In the genomic region with DNA sequence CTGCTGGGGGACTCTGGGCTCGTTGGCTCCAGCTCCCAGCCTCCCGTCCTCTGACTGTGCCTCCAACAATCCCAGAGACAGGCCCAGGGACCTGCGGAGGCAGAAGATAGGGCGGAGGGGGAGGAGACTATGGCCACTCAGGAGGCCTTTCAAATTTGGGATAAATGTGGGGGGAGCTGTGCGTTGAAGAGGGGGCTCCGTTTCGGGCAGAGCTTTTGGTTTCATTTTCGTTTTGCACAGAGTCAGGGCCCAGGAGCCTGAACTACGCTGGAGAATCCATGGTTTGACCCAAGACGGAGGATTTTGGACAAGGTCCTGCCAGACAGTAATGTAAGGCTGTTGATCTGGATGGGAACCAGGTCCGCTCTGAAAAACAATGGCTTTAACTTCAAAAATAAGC, we compare ENCODE assay signal across 15 mouse cellular contexts.
"Had no signal": no experiment of that assay in that cellular context is flagged by ENCODE, and none has a peak within 500 bp of the region (broad histone marks: within the 10 kb centered on the region; RNA-seq: fewer than 3 reads in every experiment).

No protein-coding gene starts in this region.

- H3K9me3 ChIP-seq: megakaryocyte, embryonic 14.5 days had no signal

- H3K4me2 ChIP-seq: lung, embryonic 15.5 days; midbrain, embryonic 11.5 days; midbrain, embryonic 13.5 days; midbrain, embryonic 15.5 days; neural tube, embryonic 12.5 days had no signal

- DNase-seq: liver, postnatal 0 days; lung, adult 2 months; lung, postnatal 14 days; lung, postnatal 36 days; right cerebral cortex, postnatal 14 days; thymus, adult 18-20 months; thymus, postnatal 14 days; thymus, postnatal 36 days had no signal

- H3K36me3 ChIP-seq: lung, embryonic 15.5 days; midbrain, embryonic 13.5 days; midbrain, embryonic 15.5 days; neural tube, embryonic 12.5 days had no signal

- H3K27me3 ChIP-seq: lung, embryonic 15.5 days; megakaryocyte, embryonic 14.5 days; midbrain, embryonic 13.5 days; midbrain, embryonic 15.5 days; neural tube, embryonic 12.5 days had no signal

- H3K27ac ChIP-seq: lung, embryonic 15.5 days; macrophage; midbrain, embryonic 13.5 days; midbrain, embryonic 15.5 days; neural tube, embryonic 12.5 days had no signal

- H3K4me3 ChIP-seq: lung, embryonic 15.5 days; megakaryocyte, embryonic 14.5 days; midbrain, embryonic 13.5 days; midbrain, embryonic 15.5 days; neural tube, embryonic 12.5 days had no signal

- H3K4me1 ChIP-seq: lung, embryonic 15.5 days; megakaryocyte, embryonic 14.5 days; midbrain, embryonic 13.5 days; midbrain, embryonic 15.5 days; neural tube, embryonic 12.5 days had no signal

- H3K9ac ChIP-seq: liver, postnatal 0 days; lung, embryonic 15.5 days; midbrain, embryonic 13.5 days; midbrain, embryonic 15.5 days; neural tube, embryonic 12.5 days had no signal
